29 mouse cellular contexts compared by ENCODE assay signal in genomic region chr10:70552531-70552930, GRCm38 (mm10).
DNase-seq lines count a peak whose midpoint lies in the region; ATAC-seq lines count a peak whose summit lies in the region.
"Had no signal": no experiment of that assay in that cellular context is flagged by ENCODE, and none has a peak within 500 bp of the region (broad histone marks: within the 10 kb centered on the region; RNA-seq: fewer than 3 reads in every experiment).

No protein-coding gene starts in this region.

- no peak overlapping the region for H3K4me3 ChIP-seq in intestine, embryonic 14.5 days (ENCODE audit: low read depth, low read length)
- no peak overlapping the region for H3K4me3 ChIP-seq in intestine, embryonic 16.5 days (ENCODE audit: low read length)
- H3K4me3 ChIP-seq: embryonic facial prominence, embryonic 10.5 days; embryonic facial prominence, embryonic 13.5 days; erythroblast, embryonic 14.5 days; forebrain, embryonic 12.5 days; forebrain, embryonic 15.5 days; heart, adult 2 months; heart, embryonic 12.5 days; heart, embryonic 15.5 days had no signal

- no peaks in the 10 kb centered on the region for H3K27me3 ChIP-seq in intestine, embryonic 14.5 days (replicated peaks; ENCODE audit: control insufficient read depth, insufficient read depth, low read length)
- H3K27me3 ChIP-seq in intestine, embryonic 16.5 days (replicated peaks; ENCODE audit: control insufficient read depth, insufficient read depth, low read length): no peaks in the 10 kb centered on the region
- H3K27me3 ChIP-seq: embryonic facial prominence, embryonic 13.5 days; forebrain, embryonic 12.5 days; forebrain, embryonic 15.5 days; heart, embryonic 12.5 days; heart, embryonic 15.5 days had no signal

- DNase-seq in gastrocnemius, postnatal 25 days: peak; percentile 23
- DNase-seq in gastrocnemius, postnatal 4 days (ENCODE audit: low spot score in 2 of 2): no peak
- DNase-seq in intestine, embryonic 14.5 days (ENCODE audit: low spot score): peak; percentile 10
- DNase-seq in skeletal muscle tissue, adult 2 months (ENCODE audit: low read depth, low spot score): peak; percentile 28
- DNase-seq in testis, postnatal 10 days (ENCODE audit: low spot score): peak; percentile 33
- no peak for DNase-seq in thymus, postnatal 10 days (ENCODE audit: low spot score in 2 of 2)
- DNase-seq: adrenal gland, adult 8-10 months; adrenal gland, postnatal 25 days; cerebellum, adult 11-12 months; cerebellum, adult 8-10 months; cerebellum, postnatal 10 days; cerebellum, postnatal 36 days; embryo, embryonic 11 days; heart, adult 2 months; heart, postnatal 10 days; heart, postnatal 4 days; kidney, adult 11 months had no signal

- ATAC-seq in intestine, embryonic 14.5 days (replicated peaks; ENCODE audit: low FRiP score, low TSS enrichment, low read depth): no peak
- ATAC-seq in intestine, embryonic 16.5 days: no peak
- ATAC-seq: CD4-positive, CD25-positive, alpha-beta regulatory T cell, adult 4 months; forebrain, embryonic 15.5 days; hindbrain, postnatal 0 days; inflammation-experienced regulatory T-cells, adult 6 months had no signal

- no peak overlapping the region for H3K27ac ChIP-seq in intestine, embryonic 14.5 days (ENCODE audit: low read depth)
- no peak overlapping the region for H3K27ac ChIP-seq in intestine, embryonic 16.5 days (ENCODE audit: low read length)
- H3K27ac ChIP-seq: embryonic facial prominence, embryonic 10.5 days; embryonic facial prominence, embryonic 13.5 days; forebrain, embryonic 12.5 days; forebrain, embryonic 15.5 days; heart, adult 2 months; heart, embryonic 15.5 days; hindbrain, embryonic 14.5 days; hindbrain, postnatal 0 days had no signal

- H3K9me3 ChIP-seq in intestine, embryonic 14.5 days (ENCODE audit: control insufficient read depth, low read length): no peaks in the 10 kb centered on the region
- H3K9me3 ChIP-seq in intestine, embryonic 16.5 days (ENCODE audit: control insufficient read depth, low read length): no peaks in the 10 kb centered on the region
- H3K9me3 ChIP-seq: embryonic facial prominence, embryonic 10.5 days; embryonic facial prominence, embryonic 13.5 days; forebrain, embryonic 12.5 days; forebrain, embryonic 15.5 days; heart, embryonic 15.5 days had no signal

- H3K9ac ChIP-seq in intestine, embryonic 14.5 days (ENCODE audit: low read length): no peak overlapping the region
- H3K9ac ChIP-seq in intestine, embryonic 16.5 days (ENCODE audit: low read depth, low read length): no peak overlapping the region
- H3K9ac ChIP-seq: embryonic facial prominence, embryonic 13.5 days; forebrain, embryonic 12.5 days; forebrain, embryonic 15.5 days; heart, embryonic 12.5 days; heart, embryonic 15.5 days; hindbrain, embryonic 14.5 days had no signal

- H3K36me3 ChIP-seq in intestine, embryonic 14.5 days (ENCODE audit: control insufficient read depth, insufficient read depth, low read length): peaks cover 5% of the 10 kb centered on the region; the same call in 1 of the 2 replicates
- peaks cover 2% of the 10 kb centered on the region; the same call in 1 of the 2 replicates for H3K36me3 ChIP-seq in intestine, embryonic 16.5 days (ENCODE audit: control insufficient read depth, insufficient read depth, low read length)
- H3K36me3 ChIP-seq: heart, embryonic 15.5 days had no signal

- WGBS in intestine, embryonic 14.5 days: 91% methylated on average over 3 of the region's 3 CpGs
- 86% methylated on average over 3 of the region's 3 CpGs for WGBS in intestine, embryonic 16.5 days

- H3K4me1 ChIP-seq in intestine, embryonic 14.5 days (replicated peaks; ENCODE audit: control insufficient read depth, insufficient read depth, low read length): no peaks in the 10 kb centered on the region
- no peaks in the 10 kb centered on the region for H3K4me1 ChIP-seq in intestine, embryonic 16.5 days (ENCODE audit: control insufficient read depth, insufficient read depth, low read length)
- H3K4me1 ChIP-seq: embryonic facial prominence, embryonic 10.5 days; embryonic facial prominence, embryonic 13.5 days; forebrain, embryonic 12.5 days; forebrain, embryonic 15.5 days; heart, embryonic 15.5 days had no signal

- H3K4me2 ChIP-seq in intestine, embryonic 14.5 days (ENCODE audit: low read length): no peak overlapping the region
- H3K4me2 ChIP-seq in intestine, embryonic 16.5 days (ENCODE audit: low read depth, low read length): no peak overlapping the region
- H3K4me2 ChIP-seq: embryonic facial prominence, embryonic 13.5 days; forebrain, embryonic 12.5 days; forebrain, embryonic 15.5 days; heart, embryonic 12.5 days; heart, embryonic 15.5 days; hindbrain, embryonic 14.5 days had no signal

Comparison
In these comparisons a context has a peak if more than half of its experiments do, and no peak if none do; other contexts are left out.
1. DNase-seq: peak in gastrocnemius, postnatal 25 days (single experiment), intestine, embryonic 14.5 days (single experiment), skeletal muscle tissue, adult 2 months (single experiment) and testis, postnatal 10 days (single experiment); none in gastrocnemius, postnatal 4 days (0 of 2) and thymus, postnatal 10 days (0 of 2).